Mouse (Mus musculus) thymus, postnatal 0 days (tissue): ENCODE measurements around the gene Vezt. TPM values are rescaled to one million over a fixed set of nuclear protein-coding genes. Genes with fewer than 3 reads are reported as not detected.

ENCODE experiments used
- DNase-seq: peaks from one replicate; pipeline ENCODE4 v3.0.0-alpha.2; 2015; ENCODE audit warnings: low spot score
- microRNA counts: library from miRNA; unstranded; fragments of <30 nt; microRNA quantifications from one replicate; lab custom pipeline; 2015
- microRNA-seq: library from miRNA; unstranded; fragments of <30 nt; microRNA quantifications from one replicate; pipeline ENCODE4, GENCODE M21; 2016; ENCODE audit warnings: borderline number of aligned reads
- polyA plus RNA-seq: library from polyadenylated mRNA; unstranded; fragments of >200 nt; fragmentation: Nextera tagmentation; extraction: Ambion mirVana; gene quantifications from 2 replicates; pipeline ENCODE4 v1.2.1, GENCODE M21; 2015

The Vezt gene
- polyA plus RNA-seq, 1 experiment from 2014 or later: 18.8 TPM

DNA sequence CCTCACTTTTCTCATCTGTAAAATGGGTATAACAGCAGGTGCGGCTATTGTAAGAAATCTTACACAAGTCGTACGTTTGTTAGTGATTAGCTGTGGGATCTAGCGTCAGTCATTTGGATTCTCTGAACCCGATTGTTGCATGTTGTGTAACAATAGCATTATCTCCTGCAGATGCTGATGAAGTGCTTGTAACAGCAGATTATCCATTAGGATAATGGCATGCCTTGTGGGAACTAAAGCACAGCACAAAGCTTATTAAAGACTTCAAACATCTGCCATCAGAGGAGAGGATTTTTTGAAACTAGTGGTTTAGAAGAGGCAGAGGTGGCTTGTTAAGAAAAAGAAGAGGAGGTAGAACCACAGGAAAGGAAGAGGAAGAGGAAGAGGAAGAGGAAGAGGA, 122.1 kb downstream of the Vezt start:
- no peak for DNase-seq

DNA sequence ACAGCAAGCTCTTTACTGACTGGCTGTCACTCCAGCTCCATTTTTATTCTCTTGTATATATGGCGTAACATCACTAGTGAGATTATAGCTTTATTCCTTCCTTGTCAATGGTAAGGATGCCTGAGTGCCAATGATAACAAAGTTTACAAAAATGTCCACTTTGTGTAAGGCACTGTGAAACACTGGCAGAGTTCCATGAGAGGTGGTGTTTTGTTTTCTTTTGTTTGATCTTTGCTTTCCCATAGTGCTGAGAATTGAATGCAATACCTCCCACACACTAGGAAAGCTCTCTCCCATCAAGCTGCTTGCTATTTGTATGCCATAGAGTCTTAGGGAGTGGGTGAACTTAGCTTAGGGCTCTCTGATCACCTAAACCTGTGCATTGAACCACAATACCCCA, 122.7 kb downstream of the Vezt start:
- no peak for DNase-seq

DNA sequence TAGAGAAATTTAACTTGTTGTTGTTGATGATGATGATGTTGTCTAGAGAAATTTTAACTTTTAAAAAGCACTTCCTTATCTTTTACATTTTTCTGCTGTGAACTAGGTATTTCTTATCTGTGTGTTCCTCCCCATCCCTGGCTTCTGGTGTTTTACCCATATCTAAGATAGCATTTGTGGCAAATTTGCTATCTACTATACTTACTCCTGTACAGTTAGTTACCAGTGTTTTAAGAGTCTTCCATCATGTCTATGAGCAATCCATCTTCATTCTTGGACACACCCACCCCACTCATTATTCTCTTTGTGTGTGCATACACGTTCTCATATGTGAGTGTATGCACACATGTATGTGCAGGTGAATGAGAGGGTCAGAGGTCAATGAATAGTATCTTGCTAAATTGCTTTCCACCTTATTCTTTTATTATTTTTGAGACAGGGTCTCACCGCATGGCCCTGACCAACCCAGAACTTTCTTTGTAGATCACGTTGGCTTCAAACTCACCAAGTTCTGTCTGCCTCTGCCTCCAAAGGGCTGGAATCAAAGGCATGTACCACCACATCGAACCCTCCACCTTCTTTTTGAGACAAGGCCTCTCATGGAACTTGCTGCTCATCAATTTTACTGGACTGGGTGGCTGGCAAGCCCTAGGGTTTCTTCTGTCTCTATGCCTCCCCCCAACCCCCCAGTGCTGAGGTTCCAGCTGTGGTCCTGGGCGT, 123.3 kb downstream of the Vezt start:
- no peak for DNase-seq

DNA sequence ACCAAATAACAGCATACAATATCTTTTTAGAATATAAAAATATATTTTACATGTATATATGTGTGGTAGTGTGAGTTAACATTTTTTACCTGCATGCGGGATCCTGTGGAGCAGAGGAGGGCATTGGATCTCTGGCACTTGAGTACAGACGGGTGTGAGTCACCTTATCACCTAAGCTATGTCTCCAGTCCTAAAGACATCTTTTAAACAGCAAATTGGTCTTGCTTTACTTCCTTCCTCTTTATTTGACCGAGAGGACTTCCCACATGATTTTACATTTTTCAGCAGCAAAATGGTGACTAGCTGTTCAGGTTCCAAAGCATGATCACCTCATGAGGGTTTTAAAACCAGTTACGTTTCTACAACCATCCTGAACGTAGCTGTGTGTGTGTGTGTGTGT, 124.3 kb downstream of the Vezt start:
- DNase-seq: no peak

DNA sequence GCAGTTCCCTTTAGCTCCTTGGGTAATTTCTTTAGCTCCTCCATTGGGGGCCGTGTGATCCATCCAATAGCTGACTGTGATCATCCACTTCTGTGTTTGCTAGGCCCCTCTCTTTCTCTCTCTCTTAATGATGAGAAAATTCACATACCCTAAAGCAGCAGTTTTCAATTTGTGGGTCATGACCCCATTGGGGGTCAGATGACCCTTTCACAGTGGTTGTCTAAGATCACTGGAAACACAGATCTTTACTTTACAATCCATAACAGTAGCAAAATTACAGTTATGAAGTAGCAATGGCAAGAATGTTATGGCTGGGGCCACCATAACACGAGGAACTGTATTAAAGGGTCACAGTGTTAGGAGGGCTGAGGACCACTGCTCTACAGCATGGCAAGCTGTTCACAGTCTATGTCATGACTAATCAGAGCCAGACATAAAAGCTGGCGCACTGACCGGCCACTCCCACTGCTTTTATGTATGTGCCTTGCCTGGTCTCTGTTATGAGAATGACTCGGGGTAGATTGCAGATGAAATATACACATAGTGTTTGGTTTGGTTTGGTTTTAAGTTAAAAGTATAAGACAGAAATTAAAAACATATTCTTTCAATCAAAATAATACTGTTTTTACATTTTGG, 125.7 kb downstream of the Vezt start:
- no peak for DNase-seq

DNA sequence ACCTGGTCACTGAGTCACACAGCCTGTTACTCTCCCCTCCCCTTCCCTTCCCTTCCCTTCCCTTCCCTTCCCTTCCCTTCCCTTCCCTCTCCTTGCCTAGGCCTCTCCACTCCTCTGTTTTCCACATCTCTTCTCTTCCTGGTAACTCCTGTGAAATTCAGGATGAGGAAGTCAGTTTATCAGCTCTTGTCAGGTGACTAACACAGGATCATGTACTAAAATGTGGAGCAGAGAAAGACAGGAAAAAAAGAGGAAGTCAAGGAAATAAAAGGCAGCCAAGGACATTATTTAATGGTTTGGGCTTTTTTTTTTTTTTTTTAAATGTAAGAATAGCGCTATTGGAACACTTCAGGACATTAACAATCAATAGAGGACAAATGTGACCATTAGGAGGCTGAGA, 126.6 kb downstream of the Vezt start:
- no peak for DNase-seq

DNA sequence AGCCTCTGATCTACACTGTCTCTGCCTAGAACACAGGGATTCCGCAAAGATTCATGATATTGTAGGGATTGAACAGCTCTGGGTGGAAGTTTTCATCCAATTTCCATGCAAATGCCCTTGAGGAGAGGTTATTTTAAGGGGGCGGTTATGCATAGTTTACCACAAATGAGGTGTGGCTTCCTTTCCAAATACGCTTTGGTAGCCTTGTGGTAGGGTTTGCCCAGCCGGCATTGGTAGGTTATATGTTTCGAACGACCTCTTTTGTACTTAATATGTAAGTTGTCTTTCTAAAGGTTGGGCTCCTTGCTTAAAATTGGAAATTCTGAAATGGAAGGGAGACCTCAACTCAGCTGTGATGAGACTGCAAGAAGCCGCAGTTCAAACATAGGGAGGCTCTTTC, 127.1 kb downstream of the Vezt start:
- peak; percentile 24 for DNase-seq

DNA sequence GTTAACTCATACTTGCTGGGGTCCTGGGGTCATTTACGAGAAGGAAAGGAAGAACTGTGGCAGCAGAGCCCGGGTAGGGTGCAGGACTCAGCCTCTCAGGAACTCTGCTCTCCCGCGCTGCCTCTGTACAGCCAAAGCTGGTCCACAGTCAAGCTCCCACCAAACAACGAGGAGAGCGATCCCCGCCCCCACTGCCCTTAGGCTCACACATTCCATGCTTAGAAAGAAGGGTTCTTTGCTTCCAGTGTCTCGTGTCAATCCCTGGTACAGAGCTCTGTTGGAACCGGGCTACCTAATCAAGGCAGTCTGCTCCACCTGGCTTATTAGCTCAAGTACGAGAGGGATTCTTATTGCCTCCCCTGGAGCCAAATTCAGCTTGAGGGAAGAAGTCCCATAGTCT, 128.2 kb downstream of the Vezt start:
- DNase-seq: no peak

DNA sequence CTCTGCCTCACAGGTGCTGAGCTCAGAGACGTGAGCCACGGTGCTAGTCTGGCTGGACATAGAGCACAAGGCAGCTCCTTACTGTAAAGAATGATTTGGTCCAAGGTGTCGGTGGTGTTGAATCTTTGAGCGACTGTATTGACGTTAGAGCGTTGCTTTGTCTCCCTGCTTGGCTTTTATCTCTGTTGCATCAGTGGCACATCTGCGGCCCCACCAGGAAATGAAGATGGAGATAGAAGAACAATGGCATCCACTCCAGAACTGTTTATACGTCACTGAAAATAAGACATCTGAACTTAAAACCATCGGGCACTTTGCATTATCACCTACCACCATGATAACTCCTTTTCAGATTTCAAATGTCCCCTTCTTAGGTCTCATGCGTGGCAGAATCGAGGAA, 135.7 kb downstream of the Vezt start:
- no peak for DNase-seq

DNA sequence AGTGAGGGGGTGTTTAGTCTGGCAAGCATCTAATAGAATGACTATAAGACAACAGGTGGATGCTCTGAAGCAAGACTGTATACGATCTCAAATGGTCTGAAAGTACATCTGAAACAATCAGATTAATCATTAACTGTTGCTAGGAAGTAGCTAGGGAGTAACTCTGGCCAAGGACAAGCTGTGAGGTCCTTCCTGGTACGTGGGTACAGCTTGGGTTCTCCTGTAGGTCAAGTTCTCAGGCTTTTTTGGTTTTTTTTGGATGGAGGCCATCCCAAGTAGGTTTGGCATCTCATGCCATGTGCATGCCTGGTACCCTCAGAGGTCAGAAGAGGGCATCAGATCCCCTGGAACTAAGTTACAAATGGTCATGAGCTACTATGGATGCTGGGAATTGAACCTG, 136.3 kb downstream of the Vezt start:
- no peak for DNase-seq

DNA sequence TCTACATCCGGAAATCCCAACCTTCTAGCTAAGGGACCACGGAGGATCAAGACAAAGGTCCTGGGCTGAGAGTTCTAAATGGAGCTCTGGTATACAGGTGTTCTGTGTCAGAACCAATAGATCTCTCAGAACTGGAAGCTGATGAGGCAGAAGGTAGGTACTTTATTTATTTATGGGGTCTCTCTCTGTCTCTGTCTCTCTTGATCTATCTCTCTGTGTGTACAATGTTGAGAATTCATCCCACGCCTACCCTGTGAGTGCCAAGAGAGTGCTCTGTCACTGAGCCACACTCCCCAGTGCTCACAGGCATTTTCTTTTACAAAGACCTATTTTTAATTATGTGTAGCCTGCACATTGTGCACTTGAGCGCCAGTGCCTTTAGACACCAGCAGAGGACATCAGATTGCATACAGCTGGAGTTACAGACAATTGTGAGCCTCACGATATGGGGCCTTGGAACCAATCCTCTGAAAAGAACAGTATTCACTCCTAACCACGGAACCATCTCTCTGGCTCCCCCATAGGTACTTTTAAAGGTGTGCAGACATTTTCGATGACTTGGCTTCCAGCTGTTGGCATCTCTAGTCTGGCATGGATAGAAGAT, 138.5 kb downstream of the Vezt start, which contains the start of gene Metap2:
Metap2 (minus strand) TSS at position 51 of the 604 bp plus-strand sequence.
- DNase-seq: peak; percentile 36

DNA sequence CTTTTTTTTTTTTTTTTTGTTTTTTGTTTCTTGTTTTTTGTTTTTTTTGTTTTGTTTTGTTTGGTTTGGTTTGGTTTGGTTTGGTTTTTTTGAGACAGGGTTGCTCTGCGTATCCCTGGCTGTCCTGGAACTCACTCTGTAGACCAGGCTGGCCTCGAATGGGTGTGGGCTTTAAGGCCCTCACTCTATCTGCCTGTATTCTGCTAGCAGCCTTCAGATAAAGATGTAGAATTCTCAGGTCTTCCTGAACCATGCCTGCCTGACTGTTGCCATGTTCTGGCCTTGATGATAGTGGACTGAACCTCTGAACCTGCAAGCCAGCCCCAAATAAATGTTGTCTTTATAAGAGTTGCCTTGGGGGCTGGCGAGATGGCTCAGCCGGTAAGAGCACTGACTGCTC, 143.1 kb downstream of the Vezt start:
- no peak for DNase-seq

DNA sequence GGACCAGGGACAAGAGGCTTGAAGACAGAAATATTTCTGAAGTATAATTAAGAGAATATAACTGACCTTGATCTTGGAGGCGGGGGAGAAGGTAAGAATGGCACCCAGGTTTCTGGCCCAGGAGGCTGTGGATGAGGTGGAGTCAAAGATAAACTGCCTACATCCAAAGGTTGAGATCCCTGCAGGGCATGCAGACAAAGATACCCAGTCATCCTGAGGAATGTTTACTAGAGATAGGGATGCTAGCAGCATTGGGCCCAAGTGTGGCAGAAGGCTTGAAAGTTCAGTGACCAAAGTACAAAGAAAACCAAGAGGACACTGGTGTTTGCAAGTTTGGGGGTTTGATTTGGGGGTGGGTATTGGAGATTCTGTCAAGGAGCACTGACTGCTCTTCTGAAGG, 144.6 kb downstream of the Vezt start:
- DNase-seq: no peak

DNA sequence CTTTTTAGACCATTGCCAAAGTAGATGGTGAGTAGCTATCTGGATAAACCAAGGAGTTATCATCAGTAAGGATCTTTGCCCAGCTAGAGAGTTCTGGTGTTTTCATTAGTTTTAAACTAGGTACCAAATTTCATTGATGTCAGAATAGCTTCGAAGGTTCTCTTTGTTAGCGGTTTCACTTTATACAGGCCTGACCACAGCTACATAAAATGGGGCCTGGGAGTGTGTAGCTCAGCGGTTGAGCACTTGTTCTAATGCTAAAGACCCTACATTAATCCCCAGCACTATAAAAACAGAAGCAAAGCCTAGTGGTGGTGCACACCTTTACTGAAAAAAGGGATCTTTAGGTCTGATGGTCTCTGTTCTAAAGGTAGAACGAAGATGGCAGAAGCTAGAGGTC, 145.1 kb downstream of the Vezt start:
- no peak for DNase-seq

DNA sequence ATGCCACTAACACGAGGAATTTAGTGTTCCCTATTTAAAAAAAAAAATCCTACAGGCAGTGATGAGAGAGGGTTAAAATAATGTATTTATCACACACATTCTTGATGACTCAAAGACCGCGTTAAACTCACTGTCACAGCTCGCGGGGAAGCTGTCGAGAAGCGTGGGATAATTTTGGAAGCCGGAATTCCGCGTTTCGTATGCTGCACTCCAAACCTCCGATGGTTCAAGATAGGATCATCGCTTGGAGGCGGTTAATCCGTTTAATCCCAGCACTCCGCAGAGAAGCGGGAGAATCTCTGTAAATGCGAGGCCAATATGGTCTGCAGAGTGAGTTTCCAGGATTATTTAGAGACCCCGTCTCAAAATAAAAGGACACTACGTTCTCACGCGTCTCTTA, 145.6 kb downstream of the Vezt start:
- DNase-seq: no peak

DNA sequence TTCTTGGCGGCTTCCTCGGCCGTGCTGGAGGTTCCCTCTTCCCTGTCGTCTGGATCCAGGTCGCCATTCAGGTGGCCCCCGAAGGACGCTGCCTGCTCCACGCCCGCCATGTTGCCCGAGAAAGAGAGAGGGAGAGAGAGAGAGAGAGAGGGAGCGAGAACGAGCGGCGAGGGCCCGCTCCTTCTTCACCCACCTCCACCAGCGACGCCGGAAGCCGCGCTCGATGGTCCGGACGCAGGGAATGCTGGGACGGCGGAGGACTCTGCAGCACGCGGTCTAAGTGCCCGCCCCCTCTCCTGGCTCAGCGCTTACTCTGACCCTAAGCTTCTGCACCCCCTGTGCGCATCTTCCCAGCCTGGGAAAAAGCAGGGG, 146.1 kb downstream of the Vezt start:
- peak; percentile 85 for DNase-seq

MicroRNA genes within 50 kb of the gene (microRNA counts, 519-probe panel; counts per million panel counts)
- microRNA mmu-miR-331-3p (lab: Ali Mortazavi, UCI) (3,811 counts per million, percentile 77 among the panel's probes with 10 or more counts), microRNA mmu-miR-331-5p (lab: Ali Mortazavi, UCI) (473 counts per million, percentile 71 among the panel's probes with 10 or more counts)

Small RNAs within 50 kb of the gene (microRNA-seq; reads per million reads assigned to microRNA genes)
- 87.4 reads per million, percentile 44 among the genes with 10 or more reads in this experiment for gene Mir331

Other genes starting within 250 kb of the Vezt start
- gene Usp44, start 204.3 kb downstream of the Vezt start, polyA plus RNA-seq: 3.0 and 3.4 TPM in 2 replicates
- 261 and 268 TPM in 2 replicates for gene Metap2, start 138.7 kb downstream of the Vezt start, polyA plus RNA-seq
- 1.5 and 1.7 TPM in 2 replicates for gene Fgd6, start 184 bp upstream of the Vezt start, polyA plus RNA-seq
- gene Nr2c1, start 112.2 kb upstream of the Vezt start, polyA plus RNA-seq: 6.4 and 7.1 TPM in 2 replicates
- 436 and 485 TPM in 2 replicates for gene Ndufa12, start 162.9 kb upstream of the Vezt start, polyA plus RNA-seq